Mouse (Mus musculus) R1 (cell line): ENCODE data around the gene Cdk14.

Experiments
- DNase-seq: peaks from one replicate; pipeline ENCODE4 v3.0.0-alpha.2; 2018; ENCODE audit warnings: low read depth, low spot score

Gene Cdk14

DNA sequence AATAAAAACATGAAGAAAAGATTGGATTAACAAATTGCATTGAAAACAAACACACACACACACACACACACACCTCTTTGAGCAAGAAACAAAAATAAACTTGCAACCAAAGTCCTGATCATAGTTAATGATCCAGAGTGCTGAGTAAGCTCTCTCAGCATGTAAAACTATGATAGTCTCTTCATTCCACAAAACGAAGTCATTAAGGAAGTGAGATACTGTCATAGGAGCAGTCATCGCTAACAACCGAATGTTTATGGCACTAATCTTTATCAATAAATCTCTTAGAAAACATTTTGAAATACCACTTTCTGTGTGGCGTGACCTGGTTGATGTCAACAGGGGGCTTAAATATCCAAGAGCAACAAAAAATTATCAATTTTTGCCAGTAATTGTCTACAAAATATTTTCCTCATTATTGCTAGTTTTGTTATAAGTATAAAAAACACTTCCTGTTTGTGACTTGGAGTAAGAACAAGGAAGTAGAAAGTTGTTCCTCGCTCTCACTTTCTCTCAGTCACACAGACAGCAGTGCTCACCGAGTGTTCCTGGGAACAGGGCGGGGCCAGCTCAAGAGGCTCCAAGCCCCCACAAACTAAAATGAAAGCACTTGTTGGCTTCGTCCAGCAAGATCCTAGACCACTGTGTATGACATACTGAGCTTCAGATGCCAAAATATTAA, 100.1 kb downstream of the Cdk14 start:
- DNase-seq, result no peak

DNA sequence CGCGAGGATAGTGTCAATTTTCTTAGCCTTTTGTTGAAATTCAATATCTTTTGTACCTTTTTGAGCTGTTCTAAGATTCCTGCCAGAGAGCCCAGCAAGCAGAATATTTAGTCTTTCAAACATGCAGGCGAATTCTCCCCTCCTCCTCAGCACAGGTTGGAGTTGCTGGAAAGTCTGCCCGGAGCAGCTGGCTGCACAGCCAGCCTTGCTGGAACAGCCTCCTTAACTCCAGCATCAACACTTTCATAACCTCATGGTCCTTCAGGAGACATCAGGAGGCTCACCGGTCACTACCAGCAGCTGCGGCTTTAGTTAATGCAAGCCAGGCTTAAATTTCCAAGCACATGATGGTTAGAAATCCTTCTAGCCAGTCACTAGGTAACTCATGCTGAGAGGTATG, 105.8 kb downstream of the Cdk14 start:
- DNase-seq, result no peak

DNA sequence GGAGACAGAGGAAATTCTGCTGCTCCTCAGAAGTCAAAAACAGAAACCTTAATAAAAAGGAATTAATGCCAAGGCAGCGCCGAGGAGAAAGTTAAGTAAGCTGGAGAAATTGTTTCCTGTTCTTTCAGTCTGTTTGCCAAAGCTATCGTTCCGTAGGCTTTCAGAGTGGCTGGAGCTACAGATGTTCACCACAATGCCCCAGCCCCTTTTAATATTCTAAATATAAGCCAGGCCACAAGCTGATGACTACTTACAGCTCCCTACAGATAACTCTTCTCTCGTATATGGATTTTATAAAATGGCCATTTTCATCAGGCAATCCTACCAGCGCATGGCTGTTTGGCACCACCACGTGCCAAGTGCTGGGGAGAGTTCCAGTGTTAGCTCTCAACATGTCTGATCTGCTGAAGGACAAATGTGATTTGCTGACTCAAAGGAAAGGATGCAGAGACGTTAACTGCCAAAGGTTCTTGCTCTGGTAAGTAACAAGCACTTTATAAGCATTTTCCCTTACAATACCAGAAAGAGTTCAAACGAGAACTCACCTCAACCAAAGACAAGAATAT, 106.8 kb downstream of the Cdk14 start:
- DNase-seq, result no peak

DNA sequence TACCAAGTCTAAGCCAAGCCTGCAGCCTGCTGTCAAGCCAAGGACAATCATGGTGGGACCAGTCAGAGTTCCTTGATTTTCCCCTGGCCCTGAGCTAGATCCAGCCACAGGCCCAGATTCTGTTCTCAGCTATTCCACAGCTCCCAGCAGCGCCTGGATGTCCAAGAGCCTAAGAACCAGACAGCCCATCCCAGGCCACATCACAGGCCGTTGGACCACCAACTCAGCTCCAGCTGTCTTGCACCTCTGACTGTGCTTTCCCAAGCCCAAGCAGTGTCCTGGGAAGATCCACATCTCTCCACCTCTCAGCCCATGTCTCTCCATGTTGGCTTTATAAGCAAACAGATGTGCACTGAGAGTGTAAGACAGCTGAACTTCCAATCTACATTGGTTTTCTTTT, 114.8 kb downstream of the Cdk14 start:
- DNase-seq, result no peak

DNA sequence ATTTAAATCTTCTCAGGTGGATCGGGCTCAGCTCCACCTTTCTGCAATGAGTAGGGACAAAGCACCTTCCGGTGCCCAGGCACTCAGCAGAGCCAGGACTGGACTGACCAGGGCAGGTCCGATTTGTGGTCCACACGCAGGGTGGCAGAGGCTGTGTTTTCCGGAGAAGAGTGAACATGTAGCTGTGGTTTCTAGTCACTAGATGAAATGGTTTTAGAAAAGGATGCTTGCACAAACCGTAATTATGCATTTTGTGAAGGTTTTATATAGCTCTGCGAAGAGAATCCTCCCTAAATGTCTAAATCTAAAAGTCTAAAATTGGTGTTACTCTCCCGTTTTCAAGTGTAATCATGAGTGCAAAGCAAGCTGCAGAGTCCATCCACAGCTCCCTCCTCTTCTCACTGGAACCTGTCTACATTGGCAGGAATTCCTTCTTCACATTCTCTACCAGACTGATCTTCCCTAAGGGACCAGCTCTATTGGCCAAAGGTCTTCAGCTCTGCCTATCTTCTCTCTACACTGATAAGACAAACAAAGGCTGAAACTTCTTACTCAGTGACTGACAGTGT, 116.9 kb downstream of the Cdk14 start:
- DNase-seq, result no peak

DNA sequence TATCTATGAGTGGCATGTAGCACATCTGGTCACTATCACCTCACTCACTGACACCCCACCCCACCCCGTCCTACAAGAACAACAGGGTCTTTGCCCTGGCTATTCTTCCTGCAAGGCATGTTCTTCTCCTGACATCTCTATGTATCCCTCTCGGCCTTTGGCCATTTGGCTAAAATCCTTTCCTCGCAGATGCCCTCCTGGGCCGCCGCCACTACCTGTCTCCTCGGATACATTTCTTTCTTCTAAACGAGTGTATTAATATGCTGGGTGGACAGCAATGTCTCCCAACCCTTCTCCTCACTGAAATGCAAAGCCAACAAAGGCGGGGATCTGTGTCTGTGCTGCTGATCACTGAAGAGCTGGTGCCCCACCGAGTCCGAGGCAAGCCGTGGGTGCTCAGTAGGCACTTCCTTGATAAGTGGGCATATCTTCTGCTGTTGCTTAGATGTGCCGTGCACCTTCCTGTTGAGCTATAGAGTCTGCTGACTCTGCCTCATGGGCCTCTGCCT, 118.5 kb downstream of the Cdk14 start:
- DNase-seq, result no peak

DNA sequence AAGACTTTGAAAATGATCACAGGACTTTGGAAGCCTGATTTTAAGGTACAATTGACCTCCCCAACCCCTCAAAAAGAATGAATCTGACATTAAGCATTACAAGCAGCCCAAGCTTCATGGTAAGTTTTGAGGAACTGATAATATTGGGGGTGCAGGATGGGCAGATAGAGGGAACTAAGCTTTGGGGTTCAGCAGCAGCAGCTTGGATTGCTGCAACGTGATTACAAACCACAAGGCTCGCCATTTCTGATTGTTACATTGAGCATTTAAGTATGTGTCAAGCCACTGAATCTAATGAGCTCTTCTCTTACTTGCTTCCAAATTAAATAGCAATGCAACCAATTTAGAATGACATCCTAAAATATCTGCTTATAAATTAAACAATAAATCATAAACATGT, 119.1 kb downstream of the Cdk14 start:
- DNase-seq, result no peak

DNA sequence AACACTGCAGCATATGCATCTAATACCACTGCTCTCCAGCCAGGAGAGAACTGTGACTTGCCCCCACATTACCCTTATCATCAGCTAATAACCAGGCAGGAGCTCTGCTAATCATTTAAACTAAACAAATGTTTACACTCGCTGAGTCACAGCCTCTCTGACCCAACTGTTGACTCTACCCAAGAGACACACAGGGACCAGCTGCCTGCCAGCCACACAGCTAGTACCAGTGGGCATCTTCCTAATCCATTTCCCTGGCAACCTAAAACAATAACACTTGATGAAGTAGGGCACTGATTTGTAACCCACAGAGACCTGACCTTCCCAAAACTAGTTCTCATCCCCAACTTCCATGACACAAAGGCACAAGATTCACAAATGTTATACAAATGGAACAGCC, 119.8 kb downstream of the Cdk14 start:
- no peak for DNase-seq

DNA sequence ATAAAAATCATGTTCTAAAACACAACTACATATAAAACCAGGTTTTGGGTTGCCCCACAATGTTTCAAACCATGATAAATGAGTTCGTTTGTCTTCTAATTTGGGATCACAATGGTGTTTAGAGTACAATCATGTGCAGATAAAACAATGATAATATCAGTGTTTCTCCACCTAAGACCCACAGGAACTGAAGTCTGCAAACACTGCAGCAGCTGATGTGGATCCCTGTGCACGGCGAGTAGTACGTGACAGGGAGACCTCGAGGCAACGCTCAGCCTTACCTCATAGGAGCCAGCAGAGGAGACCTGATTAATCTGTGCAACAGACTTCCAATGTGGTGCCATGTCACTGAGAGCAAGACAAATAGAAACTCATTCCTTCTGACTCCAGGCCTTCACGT, 122.9 kb downstream of the Cdk14 start:
- DNase-seq, result no peak

DNA sequence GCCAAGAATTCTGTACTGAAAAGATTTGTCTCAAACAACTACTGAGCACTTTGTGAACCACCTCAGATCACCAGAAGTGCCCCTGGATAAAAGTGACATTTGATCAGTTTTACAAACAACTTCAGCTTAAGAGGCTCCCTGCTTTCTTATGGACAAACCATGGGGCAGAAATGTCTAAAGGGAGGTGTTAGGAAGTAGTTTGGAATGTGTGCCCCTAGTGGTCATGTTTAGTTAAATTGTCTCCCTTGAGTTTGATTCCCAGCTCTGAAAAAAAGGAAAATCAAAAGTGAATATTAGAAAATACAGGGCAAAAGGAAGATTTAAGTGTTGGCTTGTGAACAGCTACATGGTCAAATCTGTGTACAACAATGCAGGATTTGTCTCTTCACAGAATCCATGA, 123.3 kb downstream of the Cdk14 start:
- DNase-seq, result peak; percentile 23

DNA sequence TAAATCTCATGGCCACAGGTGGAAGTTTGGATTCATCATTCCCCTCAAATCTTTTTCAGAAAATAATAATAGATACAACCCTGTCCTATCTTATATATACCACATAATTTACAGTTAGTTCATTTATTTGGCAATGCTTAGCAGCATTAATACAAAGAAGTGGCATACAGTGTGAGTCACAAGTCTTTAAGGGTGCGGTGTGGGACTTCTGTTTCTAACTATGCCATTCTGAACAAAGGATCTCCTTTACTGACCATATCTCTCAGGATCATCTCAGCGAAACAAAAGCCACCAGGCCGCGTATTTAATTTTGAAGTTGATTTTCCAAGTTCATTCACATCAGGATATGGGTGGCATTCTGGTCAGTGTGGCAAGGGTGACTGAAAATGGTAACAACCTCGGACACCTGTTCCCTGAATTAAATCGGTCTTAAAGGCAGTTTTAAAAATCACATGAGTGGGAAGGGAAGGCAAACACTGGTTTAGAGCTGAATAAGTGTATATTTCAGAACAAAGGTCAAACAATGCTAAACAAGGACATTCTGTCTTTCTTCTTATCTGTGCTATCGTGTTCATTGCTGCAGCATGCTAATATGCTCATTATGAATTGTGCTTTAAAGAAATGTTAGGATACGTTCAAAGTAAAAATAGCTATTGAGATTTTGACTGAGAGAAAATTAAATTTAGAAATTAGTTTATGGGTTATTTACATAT, 127.1 kb downstream of the Cdk14 start:
- no peak for DNase-seq

DNA sequence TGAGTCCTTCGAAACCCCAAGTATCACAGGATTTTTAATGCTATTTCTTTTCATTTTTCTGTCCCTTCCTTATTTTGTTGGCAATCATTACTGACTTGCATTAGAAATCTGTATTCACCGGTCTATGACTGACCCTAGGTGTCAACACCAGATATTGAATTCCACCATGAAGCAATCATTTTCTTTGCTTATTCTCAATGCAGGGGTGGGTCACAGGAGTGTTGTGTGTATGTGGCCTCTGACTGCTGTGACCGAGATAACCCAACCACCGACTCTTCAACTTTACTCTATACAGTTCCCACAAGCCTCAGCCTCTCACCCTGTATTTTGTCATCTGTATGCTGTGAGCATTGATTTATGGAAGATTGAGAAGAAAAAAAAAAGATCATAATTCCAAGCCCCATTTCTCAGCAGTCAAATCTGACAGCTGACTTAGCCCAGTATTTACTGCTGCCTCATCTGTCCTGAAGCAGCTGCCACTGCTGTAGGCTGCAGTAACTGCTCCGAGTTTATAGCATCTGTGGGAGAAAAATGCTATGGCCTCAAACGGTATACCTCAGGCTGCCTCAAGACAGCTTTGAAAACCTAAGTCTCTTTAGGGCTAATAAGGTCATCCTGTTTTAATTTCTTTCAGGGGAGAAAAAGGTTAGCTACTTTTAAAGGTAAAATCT, 128.7 kb downstream of the Cdk14 start:
- DNase-seq, result no peak

DNA sequence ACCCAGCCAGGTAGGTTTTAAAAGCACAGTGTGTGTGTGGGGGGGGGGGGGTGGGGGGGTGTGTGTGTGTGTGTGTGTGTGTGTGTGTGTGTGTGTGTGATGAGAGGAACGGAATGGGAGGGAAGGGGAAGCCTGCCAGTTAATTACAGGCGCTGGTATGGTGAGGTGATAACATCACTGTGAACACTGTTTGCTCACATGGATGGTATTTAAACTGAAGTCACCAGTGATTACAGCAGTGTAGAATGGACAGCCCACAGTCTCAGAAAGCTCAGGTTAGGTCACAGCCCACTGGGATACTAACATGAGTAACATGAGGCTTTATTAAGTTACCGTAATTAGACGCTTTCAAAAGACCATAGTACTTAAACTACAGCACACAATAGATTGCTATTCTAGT, 129.4 kb downstream of the Cdk14 start:
- no peak for DNase-seq

DNA sequence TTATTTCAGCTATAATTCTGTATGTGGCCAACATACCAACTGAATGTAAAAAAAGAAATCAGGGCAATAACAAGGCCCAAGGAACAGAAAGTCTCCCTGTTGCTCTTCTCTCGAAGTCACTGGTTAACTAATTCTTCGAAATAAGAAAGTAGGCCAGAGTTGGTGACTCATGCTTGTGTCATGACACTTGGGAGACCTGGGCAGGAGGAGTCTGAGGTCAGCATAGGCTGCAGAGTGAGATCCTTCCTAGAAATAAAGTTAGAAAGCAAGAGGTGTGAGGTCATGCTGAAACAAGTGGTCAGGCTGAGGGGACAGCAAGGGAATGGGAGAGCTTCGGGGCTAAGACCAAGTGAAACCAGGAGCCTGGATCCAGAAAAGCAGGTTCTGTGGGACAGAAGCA, 134.2 kb downstream of the Cdk14 start:
- no peak for DNase-seq

DNA sequence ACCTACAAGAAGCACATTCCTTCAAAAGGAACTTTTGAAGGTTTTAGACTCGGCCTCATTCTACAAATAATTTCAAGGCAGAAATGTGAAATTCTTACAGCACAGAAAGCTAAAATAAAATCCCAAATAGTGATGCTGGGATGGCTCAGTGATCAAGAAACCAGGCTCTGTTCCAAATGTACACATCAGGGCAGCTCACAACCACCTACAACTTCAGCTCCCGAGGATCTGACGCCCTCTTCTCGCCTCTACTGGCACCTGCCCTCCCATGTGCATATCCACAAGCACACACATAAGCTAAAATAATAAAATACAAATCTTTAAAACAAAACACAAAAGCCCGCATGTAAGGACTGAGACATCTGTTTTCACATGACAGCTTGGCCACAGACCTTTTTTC, 135.6 kb downstream of the Cdk14 start:
- no peak for DNase-seq

DNA sequence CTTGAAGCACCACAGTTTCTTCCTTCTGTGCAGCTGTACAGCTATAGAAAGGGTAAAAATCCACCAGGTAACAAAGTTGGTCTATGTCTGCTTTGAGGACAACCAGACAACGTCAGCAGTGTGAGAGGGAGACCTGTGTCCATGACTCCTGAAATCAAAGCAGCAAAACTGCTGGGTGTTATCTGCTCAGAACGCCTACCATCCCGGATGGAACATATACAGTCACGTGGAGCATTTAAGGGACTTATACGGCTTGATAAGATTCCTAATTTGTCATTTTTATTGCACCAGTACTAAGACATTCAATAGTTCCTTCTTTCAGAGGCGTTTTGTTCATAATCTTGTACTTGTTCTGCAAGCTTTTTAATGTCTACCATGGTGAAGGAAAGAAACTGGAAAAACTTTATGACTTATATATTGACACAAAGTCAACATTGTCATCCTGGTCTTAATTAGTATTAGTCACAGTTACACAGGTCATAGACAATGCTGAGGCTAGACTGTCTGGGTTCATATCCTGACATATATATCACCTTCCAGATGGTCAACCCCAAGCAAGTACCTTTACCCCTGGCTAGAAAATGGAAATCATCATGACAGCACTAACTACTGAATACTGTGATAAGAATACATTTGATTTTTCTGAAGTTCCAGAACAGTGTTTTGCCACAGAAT, 136.2 kb downstream of the Cdk14 start:
- DNase-seq, result no peak

DNA sequence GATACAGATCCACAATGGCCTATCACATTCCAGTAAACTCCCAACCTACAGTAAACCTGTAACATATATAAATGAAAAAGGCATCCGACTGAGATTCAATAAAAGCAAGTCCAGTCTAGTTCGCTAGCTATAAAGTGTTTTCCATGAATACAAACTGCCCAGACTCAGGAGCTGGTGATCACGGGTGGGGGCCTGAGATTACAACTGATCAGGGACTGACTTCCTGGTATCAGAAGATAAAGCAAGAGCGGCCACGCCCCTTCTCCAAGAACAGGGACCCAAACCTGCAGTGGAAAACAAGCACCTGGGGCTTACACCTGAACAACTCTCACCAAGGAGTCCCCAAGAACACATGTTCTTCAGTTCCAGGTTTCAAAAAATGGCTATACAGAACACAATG, 137.7 kb downstream of the Cdk14 start:
- DNase-seq, result no peak

DNA sequence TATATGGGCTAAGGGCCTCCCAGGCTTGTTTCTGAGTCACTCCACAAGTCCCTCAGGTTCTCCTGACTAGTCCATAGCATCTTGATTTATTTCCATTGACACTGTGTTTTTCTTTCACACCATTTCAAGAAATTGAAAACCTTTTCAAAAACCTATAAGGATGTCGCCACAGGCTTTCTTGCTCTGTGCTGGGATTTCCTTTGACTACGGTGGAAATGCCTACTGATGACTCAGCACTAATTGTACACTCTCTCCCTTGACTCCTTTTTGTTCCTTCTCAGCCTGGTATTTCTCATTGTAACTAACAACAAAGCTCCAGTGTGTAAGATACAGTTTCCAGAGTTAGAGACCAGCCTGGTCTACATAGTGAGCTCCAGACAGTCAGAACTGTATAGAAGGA, 144.8 kb downstream of the Cdk14 start:
- no peak for DNase-seq

DNA sequence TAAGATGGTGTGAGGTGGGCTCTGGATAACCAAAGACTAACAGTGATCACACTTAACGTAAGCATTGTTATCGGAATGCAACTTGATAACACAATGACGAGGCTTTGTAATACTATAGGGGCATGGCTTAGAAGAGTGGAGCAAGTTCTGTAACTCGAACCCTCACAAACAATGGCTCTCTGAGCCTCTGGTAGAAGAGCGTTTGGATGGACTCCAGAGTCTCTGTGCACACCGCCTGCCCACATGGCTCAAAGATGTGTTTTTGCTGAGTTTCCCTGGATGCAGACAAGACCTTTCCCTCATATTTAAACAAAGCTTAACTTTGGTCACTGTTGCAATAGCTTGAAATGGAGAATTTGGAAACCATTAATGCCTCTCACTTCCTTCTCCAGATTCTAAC, 145.8 kb downstream of the Cdk14 start:
- peak; percentile 13 for DNase-seq

DNA sequence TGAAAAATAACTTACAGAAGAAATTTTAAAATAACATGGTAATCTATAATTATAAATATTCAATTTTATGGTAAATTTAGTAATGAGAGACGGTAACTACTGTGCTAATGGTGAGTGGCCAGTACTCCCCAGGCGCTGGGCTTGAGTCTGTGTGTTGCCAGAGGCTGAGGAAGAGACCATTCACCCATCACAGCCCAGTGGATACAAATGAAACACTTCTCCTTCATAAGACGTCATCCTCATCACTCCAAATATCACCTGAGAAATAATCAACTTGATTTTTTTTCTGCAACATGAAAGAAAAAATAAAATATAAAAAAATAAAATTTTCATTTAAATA, 153.4 kb downstream of the Cdk14 start:
- no peak for DNase-seq

DNA sequence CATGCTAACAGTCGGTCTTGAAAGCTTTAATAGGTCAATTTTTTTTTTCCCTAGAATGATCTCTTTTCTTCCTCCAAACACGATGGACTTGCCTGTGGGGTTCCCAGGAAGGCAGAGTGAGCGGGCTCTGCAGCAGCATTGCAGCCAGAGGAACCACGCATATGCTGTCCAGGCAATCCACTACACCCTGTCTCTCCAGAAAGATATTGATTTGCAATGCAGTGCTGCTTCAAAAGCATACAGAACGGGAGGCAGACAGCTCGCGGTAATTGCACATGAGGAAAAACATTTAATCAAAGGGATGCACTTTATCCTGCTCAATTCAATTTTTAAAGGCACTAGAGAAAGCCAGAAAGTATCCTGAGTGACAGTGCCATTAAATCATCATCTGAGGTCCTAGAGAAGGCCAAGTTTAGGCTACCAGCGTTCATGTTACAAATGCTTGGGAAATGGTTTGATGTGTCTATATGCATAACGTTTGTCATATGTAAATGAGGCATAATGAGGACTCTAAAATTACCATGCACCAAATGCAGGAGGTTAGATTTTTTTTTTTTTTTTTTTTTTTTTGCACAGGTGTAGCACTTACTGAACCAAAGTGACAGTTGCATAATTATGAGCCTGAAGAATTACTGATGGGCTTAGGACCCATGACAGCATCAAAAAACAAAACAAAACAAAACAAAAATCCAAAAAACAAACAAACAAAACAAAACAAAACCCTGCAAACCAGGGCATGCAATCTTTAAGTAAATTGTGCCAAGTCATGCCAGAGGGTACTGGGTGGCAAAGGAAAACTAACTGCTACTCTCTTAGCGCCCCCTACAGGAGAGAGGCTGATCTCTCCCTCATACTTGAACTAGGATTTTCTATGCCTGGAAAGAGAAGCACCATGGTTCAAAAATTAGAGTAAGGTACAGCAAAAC, 154.0 kb downstream of the Cdk14 start:
- peak; percentile 46 for DNase-seq
